Mouse (Mus musculus): ENCODE results near the gene Rhpn2. TPM values are rescaled to one million over a fixed set of nuclear protein-coding genes. Genes with fewer than 3 reads are reported as not detected.

Rhpn2 gene
- polyA plus RNA-seq, 1 experiment from 2014 or later, result 8.5 TPM

DNA sequence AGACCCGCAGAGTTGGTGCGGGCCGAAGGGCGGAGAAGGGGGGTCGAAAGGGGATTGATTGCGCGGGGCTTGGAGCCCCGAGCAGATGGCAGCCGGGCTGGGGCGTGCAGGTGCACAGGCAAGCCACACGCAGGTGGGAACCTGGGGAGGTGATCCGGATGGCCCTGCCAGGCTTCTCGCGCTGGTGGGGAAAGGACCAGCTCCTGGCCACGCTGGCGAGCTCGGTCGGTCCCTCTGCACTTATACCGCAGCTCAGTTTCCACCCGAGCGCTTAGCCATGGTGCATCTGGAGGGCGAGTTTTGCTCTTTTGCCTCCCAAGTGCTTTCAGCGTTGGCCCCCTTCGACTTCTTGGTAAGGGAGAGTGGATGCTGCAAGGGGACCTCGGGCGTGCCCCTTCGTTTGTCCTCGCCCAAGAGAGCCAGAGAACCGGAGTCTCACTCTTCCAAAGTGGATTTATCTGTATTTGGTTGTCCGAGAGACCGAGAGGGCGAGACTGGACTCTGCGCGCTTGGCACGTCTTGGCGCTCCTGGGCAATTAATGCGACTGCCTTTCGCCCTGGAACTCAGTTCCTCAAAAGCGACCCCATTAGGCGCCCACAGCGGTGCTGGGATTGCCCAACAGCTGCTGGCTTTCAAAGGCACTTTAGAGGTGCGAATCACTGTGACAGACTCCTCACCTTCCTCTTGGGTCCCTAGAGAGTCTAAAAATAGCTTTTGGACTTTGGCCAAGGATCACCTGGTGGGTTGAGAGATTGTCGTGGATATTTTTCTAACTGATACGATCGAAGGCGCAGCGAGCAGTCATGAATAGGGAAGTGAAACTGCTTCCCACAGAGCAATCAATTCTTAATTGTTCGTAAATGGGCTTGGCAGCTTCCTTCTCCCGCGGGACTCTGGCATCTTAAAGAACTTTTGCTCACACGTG is 820 bp downstream of the Rhpn2 start:
- H3K4me3 ChIP-seq (ENCODE audit: low read depth, low read length), result peak overlapping the region; percentile 60
- no peaks in the 10 kb centered on the region for H3K9me3 ChIP-seq (replicated peaks; ENCODE audit: control insufficient read depth, low read length)
- peak overlapping the region; percentile 69 for H3K9ac ChIP-seq (ENCODE audit: low read depth, low read length)
- no peaks in the 10 kb centered on the region for H3K36me3 ChIP-seq (ENCODE audit: control insufficient read depth, insufficient read depth, low read length)
- peak overlapping the region; percentile 100 for H3K4me2 ChIP-seq
- H3K4me1 ChIP-seq (ENCODE audit: control insufficient read depth, insufficient read depth, low read length), result peaks cover 8% of the 10 kb centered on the region; the same call in 1 of the 2 replicates
- H3K27me3 ChIP-seq (ENCODE audit: control insufficient read depth, insufficient read depth, low read length), result peaks cover 8% of the 10 kb centered on the region; the same call in 1 of the 2 replicates
- no peak for ATAC-seq (replicated peaks; ENCODE audit: insufficient number of reproducible peaks, low FRiP score, low TSS enrichment)
- under 1% methylated on average over 51 of the region's 51 CpGs for WGBS (ENCODE audit: insufficient replicate concordance)
- H3K27ac ChIP-seq (ENCODE audit: low read depth, low read length), result peak overlapping the region; percentile 22; the same call in 1 of the 2 replicates

DNA sequence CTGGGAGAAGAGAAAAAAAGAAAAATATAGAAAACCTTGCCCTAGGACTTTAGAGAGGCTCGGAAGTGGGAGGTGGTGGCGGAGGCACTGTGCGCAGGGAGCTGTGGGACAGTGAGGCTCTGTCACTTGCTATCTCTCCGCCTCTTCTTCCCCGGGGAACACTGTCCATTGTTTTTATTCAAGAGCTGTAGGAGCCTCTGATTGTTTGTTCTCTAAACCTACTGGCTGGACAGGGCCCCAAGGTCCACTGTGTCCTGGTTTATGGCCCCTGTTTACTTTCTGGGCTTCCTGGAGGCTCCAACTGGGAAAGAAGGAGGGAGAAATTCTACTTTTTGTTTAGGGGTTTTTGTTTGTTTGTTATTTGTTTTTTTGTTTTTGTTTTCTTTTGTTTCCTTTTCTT is 6.2 kb downstream of the Rhpn2 start:
- no peak for ATAC-seq (replicated peaks; ENCODE audit: insufficient number of reproducible peaks, low FRiP score, low TSS enrichment)
- Histone ChIP-seq H3K27ac (ENCODE audit: low read depth, low read length) (no peak overlapping the region), H3K27me3 (ENCODE audit: control insufficient read depth, insufficient read depth, low read length) (peaks cover 8% of the 10 kb centered on the region; the same call in 1 of the 2 replicates), H3K4me1 (ENCODE audit: control insufficient read depth, insufficient read depth, low read length) (peaks cover 4% of the 10 kb centered on the region; the same call in 1 of the 2 replicates), H3K36me3 (ENCODE audit: control insufficient read depth, insufficient read depth, low read length) (no peaks in the 10 kb centered on the region), H3K9ac (ENCODE audit: low read depth, low read length) (no peak overlapping the region), H3K9me3 (replicated peaks; ENCODE audit: control insufficient read depth, low read length) (no peaks in the 10 kb centered on the region), H3K4me3 (ENCODE audit: low read depth, low read length) (no peak overlapping the region), H3K4me2 (no peak overlapping the region)
- WGBS (ENCODE audit: insufficient replicate concordance), result 36% methylated on average over 5 of the region's 5 CpGs

DNA sequence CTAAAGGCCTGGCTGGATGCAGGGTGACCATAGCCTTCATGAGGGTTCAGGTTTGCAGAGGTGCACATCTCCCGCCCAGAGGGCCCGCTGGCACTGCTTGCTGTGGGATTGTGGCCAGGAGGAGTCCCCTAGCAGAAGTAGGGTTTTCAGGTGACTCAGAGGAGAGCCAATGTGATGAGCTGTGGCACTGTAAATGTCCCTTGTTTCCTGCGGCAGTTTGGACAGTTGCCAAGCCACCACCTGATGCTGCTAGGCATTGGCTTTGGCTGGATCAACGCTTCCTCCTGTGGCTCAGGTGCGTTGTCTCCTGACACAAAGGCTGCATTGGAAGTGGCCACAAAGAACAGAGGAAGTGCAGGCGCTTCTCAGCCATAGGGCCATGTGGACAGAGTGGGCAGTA is 7.3 kb downstream of the Rhpn2 start:
- 81% methylated on average over 6 of the region's 6 CpGs for WGBS (ENCODE audit: insufficient replicate concordance)
- H3K27ac ChIP-seq (ENCODE audit: low read depth, low read length), result no peak overlapping the region
- no peak overlapping the region for H3K4me2 ChIP-seq
- H3K9me3 ChIP-seq (replicated peaks; ENCODE audit: control insufficient read depth, low read length), result no peaks in the 10 kb centered on the region
- H3K27me3 ChIP-seq (ENCODE audit: control insufficient read depth, insufficient read depth, low read length), result 0 out of 2 replicates have a peak, but pooled peaks cover 4% of the 10 kb centered on the region
- H3K4me1 ChIP-seq (ENCODE audit: control insufficient read depth, insufficient read depth, low read length), result no peaks in the 10 kb centered on the region
- H3K36me3 ChIP-seq (ENCODE audit: control insufficient read depth, insufficient read depth, low read length), result no peaks in the 10 kb centered on the region
- ATAC-seq (replicated peaks; ENCODE audit: insufficient number of reproducible peaks, low FRiP score, low TSS enrichment), result no peak
- no peak overlapping the region for H3K9ac ChIP-seq (ENCODE audit: low read depth, low read length)
- H3K4me3 ChIP-seq (ENCODE audit: low read depth, low read length), result no peak overlapping the region

DNA sequence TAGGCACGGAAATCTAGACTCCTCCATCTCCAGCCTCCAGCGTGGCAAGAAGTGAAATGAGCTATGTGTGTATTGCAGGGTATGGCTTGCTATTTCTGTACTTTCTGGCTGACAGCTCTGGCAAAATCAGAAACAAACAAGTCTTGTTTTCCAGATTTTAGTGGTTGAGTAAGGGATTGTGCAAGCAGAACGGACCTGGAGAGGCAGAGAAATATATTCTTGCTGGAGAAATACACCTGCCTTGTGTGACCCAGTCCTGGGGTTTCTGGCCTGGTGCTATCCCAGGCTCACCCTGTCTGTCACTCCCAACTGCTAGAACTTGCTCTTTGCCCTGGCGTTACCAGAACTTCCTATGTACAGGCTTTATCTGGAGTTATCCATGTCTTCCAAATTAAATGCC is 8.5 kb downstream of the Rhpn2 start:
- Histone ChIP-seq H3K27ac (ENCODE audit: low read depth, low read length) (no peak overlapping the region), H3K4me1 (ENCODE audit: control insufficient read depth, insufficient read depth, low read length) (0 out of 2 replicates have a peak, but pooled peaks cover under 1% of the 10 kb centered on the region), H3K27me3 (ENCODE audit: control insufficient read depth, insufficient read depth, low read length) (no peaks in the 10 kb centered on the region), H3K4me3 (ENCODE audit: low read depth, low read length) (no peak overlapping the region), H3K36me3 (ENCODE audit: control insufficient read depth, insufficient read depth, low read length) (no peaks in the 10 kb centered on the region), H3K4me2 (no peak overlapping the region), H3K9me3 (replicated peaks; ENCODE audit: control insufficient read depth, low read length) (no peaks in the 10 kb centered on the region), H3K9ac (ENCODE audit: low read depth, low read length) (no peak overlapping the region)
- no peak for ATAC-seq (replicated peaks; ENCODE audit: insufficient number of reproducible peaks, low FRiP score, low TSS enrichment)
- WGBS (ENCODE audit: insufficient replicate concordance), result 52% methylated on average over 4 of the region's 4 CpGs

DNA sequence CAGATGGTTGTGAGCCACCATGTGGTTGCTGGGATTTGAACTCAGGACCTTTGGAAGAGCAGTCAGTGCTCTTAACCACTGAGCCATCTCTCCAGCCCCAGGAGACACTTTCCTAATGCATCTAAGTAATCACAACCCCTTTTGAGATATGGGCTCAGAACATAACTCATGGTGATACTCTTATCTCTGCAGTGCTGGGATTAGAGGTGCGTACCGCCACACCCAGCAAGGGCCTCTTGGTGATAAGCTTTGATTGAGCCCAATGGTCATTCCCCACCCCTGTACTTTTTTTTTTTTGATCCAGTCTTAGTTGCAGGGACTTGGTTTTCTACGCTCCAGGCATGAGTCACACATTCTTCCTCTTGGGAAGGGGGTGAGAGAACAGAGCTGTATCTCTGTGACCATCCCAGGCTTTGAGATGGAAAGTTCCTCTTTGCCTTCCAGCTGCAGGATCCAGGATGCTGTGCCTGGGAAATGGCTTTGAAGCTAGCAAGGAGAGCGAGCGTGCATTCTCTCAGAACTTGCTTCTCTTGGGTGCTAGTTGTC is 10.9 kb downstream of the Rhpn2 start:
- Histone ChIP-seq H3K36me3 (ENCODE audit: control insufficient read depth, insufficient read depth, low read length) (no peaks in the 10 kb centered on the region), H3K27ac (ENCODE audit: low read depth, low read length) (no peak overlapping the region), H3K4me3 (ENCODE audit: low read depth, low read length) (no peak overlapping the region), H3K4me2 (no peak overlapping the region), H3K27me3 (ENCODE audit: control insufficient read depth, insufficient read depth, low read length) (no peaks in the 10 kb centered on the region), H3K9ac (ENCODE audit: low read depth, low read length) (no peak overlapping the region), H3K4me1 (ENCODE audit: control insufficient read depth, insufficient read depth, low read length) (0 out of 2 replicates have a peak, but pooled peaks cover 4% of the 10 kb centered on the region), H3K9me3 (replicated peaks; ENCODE audit: control insufficient read depth, low read length) (no peaks in the 10 kb centered on the region)
- no peak for ATAC-seq (replicated peaks; ENCODE audit: insufficient number of reproducible peaks, low FRiP score, low TSS enrichment)
- 55% methylated on average over 5 of the region's 5 CpGs for WGBS (ENCODE audit: insufficient replicate concordance)

DNA sequence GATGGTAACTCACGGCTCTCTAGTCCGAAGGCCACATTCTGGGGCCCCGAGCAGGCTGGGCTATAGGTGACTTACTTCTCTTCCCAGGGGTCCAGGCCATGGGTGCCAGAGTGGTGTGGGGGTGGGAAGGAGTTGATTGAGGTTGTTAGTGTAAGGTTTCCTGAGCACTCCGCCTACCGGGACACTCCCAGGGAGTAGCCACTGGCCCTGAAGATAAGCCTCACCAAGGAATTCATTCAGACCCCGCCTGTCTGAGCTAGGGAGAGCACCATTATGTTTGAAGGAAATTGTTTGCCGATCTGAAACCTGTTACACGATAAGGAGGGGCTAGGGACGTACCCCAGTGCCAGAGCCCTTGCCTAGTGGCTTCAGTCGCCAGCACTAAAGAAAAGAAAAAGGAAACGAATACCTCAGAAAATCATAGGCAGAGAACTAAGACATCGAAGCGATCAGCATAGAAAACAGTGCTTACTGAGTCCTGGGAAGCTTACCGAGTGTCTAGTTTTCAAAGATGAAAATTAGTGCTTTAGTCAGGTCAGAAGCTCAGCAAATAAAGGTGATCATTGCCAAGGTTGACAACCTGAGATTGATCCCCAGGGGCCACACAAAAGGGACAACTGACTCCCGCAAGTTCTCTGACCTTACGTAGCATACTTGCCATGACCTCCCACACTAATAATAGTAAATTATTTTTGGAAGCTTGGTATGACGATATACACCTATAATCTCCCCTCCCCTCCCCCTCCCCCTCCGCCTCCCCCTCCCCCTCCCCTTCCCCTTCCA is 14.1 kb downstream of the Rhpn2 start:
- Histone ChIP-seq H3K4me3 (ENCODE audit: low read depth, low read length) (no peak overlapping the region), H3K27ac (ENCODE audit: low read depth, low read length) (no peak overlapping the region), H3K9ac (ENCODE audit: low read depth, low read length) (no peak overlapping the region), H3K4me2 (no peak overlapping the region), H3K36me3 (ENCODE audit: control insufficient read depth, insufficient read depth, low read length) (no peaks in the 10 kb centered on the region), H3K4me1 (ENCODE audit: control insufficient read depth, insufficient read depth, low read length) (0 out of 2 replicates have a peak, but pooled peaks cover 4% of the 10 kb centered on the region), H3K27me3 (ENCODE audit: control insufficient read depth, insufficient read depth, low read length) (no peaks in the 10 kb centered on the region), H3K9me3 (replicated peaks; ENCODE audit: control insufficient read depth, low read length) (no peaks in the 10 kb centered on the region)
- WGBS (ENCODE audit: insufficient replicate concordance), result 41% methylated on average over 18 of the region's 18 CpGs
- no peak for ATAC-seq (replicated peaks; ENCODE audit: insufficient number of reproducible peaks, low FRiP score, low TSS enrichment)

DNA sequence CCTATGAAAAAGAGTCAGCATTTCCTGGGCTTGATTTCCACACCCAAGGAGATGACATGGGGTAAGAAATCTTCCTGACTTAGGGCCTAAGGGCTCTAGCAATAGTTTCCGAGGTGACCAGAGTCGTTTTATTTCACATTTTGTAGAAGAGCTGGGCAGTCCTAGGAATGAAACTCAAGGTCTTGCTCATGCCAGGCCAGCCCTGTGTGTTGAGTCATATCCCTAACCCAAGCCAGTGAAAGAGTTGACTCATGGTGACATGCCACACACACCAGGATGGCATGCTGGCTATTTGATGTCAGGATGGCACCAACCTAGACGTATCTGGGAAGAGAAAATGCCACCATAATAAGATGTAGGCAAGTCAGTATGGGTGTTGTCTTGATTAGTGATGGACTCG is 15.1 kb downstream of the Rhpn2 start:
- no peaks in the 10 kb centered on the region for H3K27me3 ChIP-seq (ENCODE audit: control insufficient read depth, insufficient read depth, low read length)
- no peak overlapping the region for H3K4me2 ChIP-seq
- no peak overlapping the region for H3K27ac ChIP-seq (ENCODE audit: low read depth, low read length)
- H3K9ac ChIP-seq (ENCODE audit: low read depth, low read length), result no peak overlapping the region
- H3K4me1 ChIP-seq (ENCODE audit: control insufficient read depth, insufficient read depth, low read length), result 0 out of 2 replicates have a peak, but pooled peaks cover 4% of the 10 kb centered on the region
- no peaks in the 10 kb centered on the region for H3K9me3 ChIP-seq (replicated peaks; ENCODE audit: control insufficient read depth, low read length)
- no peak overlapping the region for H3K4me3 ChIP-seq (ENCODE audit: low read depth, low read length)
- no peaks in the 10 kb centered on the region for H3K36me3 ChIP-seq (ENCODE audit: control insufficient read depth, insufficient read depth, low read length)
- 85% methylated on average over 4 of the region's 4 CpGs for WGBS (ENCODE audit: insufficient replicate concordance)
- ATAC-seq (replicated peaks; ENCODE audit: insufficient number of reproducible peaks, low FRiP score, low TSS enrichment), result no peak

DNA sequence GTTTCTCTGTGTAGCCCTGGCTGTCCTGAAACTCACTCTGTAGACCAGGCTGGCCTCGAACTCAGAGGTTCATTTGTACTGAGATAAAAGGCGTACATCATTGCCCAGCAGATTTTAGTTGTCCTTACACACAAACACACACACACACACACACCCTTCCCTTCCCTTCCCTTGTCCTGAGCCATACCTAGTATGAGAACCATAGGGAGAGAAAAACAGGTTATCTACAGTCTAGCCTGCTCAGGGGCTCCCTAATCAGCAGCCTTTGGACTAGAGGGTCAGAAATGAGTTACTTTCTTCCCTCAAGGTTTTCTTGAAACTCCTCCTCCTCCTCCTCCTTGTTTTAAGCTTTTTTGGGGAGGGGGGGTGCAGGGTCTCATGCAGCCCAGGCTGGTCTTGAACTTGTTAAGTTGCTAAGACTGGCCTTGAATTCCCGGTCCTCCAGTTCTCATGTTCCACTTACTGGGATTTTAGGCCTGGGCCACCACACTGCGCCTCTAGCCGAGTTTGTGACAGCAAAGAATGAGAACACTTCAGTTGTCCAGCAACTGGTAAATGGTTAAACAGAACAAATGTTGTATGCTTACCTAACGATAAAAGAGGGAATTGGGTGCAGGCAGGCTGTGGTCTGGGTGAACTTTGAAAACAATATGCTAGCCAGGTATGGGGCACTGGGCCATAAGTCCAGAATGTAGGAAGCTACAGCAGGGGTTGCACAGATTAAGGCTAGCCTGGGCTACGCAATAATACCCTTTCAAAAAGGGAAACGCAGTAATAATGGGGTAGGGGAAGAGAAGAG is 16.1 kb downstream of the Rhpn2 start:
- Histone ChIP-seq H3K27me3 (ENCODE audit: control insufficient read depth, insufficient read depth, low read length) (no peaks in the 10 kb centered on the region), H3K9ac (ENCODE audit: low read depth, low read length) (no peak overlapping the region), H3K4me1 (ENCODE audit: control insufficient read depth, insufficient read depth, low read length) (0 out of 2 replicates have a peak, but pooled peaks cover 4% of the 10 kb centered on the region), H3K4me2 (no peak overlapping the region), H3K9me3 (replicated peaks; ENCODE audit: control insufficient read depth, low read length) (no peaks in the 10 kb centered on the region), H3K4me3 (ENCODE audit: low read depth, low read length) (no peak overlapping the region), H3K36me3 (ENCODE audit: control insufficient read depth, insufficient read depth, low read length) (no peaks in the 10 kb centered on the region), H3K27ac (ENCODE audit: low read depth, low read length) (no peak overlapping the region)
- 86% methylated on average over 8 of the region's 8 CpGs for WGBS (ENCODE audit: insufficient replicate concordance)
- ATAC-seq (replicated peaks; ENCODE audit: insufficient number of reproducible peaks, low FRiP score, low TSS enrichment), result no peak
